Mouse (Mus musculus) lung, embryonic 15.5 days (tissue): Measurements from ENCODE around the gene Ndufv3. TPM values are rescaled to one million over a fixed set of nuclear protein-coding genes. Genes with fewer than 3 reads are reported as not detected.

Experiments used
- microRNA-seq: library from miRNA; unstranded; fragments of <30 nt; microRNA quantifications from one replicate; pipeline ENCODE4, GENCODE M21; 2016
- polyA plus RNA-seq: library from polyadenylated mRNA; unstranded; fragments of >200 nt; fragmentation: Nextera tagmentation; extraction: Ambion mirVana; gene quantifications from 2 replicates; pipeline ENCODE4 v1.2.1, GENCODE M21; 2015

Gene Ndufv3
- polyA plus RNA-seq, 1 experiment from 2014 or later, result 237 TPM

Small RNAs within 50 kb of the gene (microRNA-seq; reads per million reads assigned to microRNA genes)
- not detected for gene Gm24970

Other genes starting within 250 kb of the Ndufv3 start
- gene Rsph1, start 242.7 kb upstream of the Ndufv3 start, polyA plus RNA-seq, result 8.1 and 8.2 TPM in 2 replicates
- gene Slc37a1, start 233.3 kb upstream of the Ndufv3 start, polyA plus RNA-seq, result 7.6 and 9.2 TPM in 2 replicates
- 34.8 and 35.8 TPM in 2 replicates for gene Pde9a, start 133.9 kb upstream of the Ndufv3 start, polyA plus RNA-seq
- gene Wdr4, start 135 bp upstream of the Ndufv3 start, polyA plus RNA-seq, result 38.0 and 39.9 TPM in 2 replicates
- 41.6 and 42.4 TPM in 2 replicates for gene Pknox1, start 44.6 kb downstream of the Ndufv3 start, polyA plus RNA-seq
- gene Cbs, start 117.1 kb downstream of the Ndufv3 start, polyA plus RNA-seq, result 3.2 and 3.6 TPM in 2 replicates
- gene U2af1, start 138.8 kb downstream of the Ndufv3 start, polyA plus RNA-seq, result 332 and 360 TPM in 2 replicates
- not detected in 2 replicates for gene Cryaa, start 157.7 kb downstream of the Ndufv3 start, polyA plus RNA-seq